ENCODE assay signal across 27 mouse cellular contexts in genomic region chr8:57462839-57463238, GRCm38 (mm10). TPM values are rescaled to one million over a fixed set of nuclear protein-coding genes. Genes with fewer than 3 reads are reported as not detected.
A peak's percentile ranks its signal among the peaks of the same experiment; 100 is the strongest.
DNase-seq lines count a peak whose midpoint lies in the region; ATAC-seq and TF ChIP-seq lines count a peak whose summit lies in the region.
"Had no signal": no experiment of that assay in that cellular context is flagged by ENCODE, and none has a peak within 500 bp of the region (broad histone marks: within the 10 kb centered on the region; RNA-seq: fewer than 3 reads in every experiment).

No protein-coding gene starts in this region.

- 28% methylated on average over 1 of the region's 1 CpGs for WGBS in lung, adult 2 months

- H3K27ac ChIP-seq in MEL (ENCODE audit: control insufficient read depth, low read depth, low read length): no peak overlapping the region
- H3K27ac ChIP-seq: forebrain, embryonic 15.5 days; hindbrain, embryonic 12.5 days; limb, embryonic 13.5 days; liver, embryonic 15.5 days; midbrain, embryonic 13.5 days; neural tube, embryonic 12.5 days had no signal

- no peak overlapping the region for H3K4me3 ChIP-seq in lung, adult 2 months (replicated peaks; ENCODE audit: extremely low read depth, low read depth, low read length)
- H3K4me3 ChIP-seq in MEL (ENCODE audit: control insufficient read depth in 1 of 2, insufficient read depth in 1 of 2, low read depth in 2 of 2, low read length in 2 of 2): no peak overlapping the region
- H3K4me3 ChIP-seq: forebrain, embryonic 15.5 days; heart, embryonic 12.5 days; hindbrain, embryonic 12.5 days; limb, embryonic 13.5 days; liver, embryonic 15.5 days; midbrain, embryonic 13.5 days; neural tube, embryonic 12.5 days had no signal

- H3K9me3 ChIP-seq in MEL (replicated peaks; ENCODE audit: insufficient read depth, low read length): no peaks in the 10 kb centered on the region
- H3K9me3 ChIP-seq: forebrain, embryonic 15.5 days; heart, embryonic 12.5 days; hindbrain, embryonic 12.5 days; limb, embryonic 13.5 days; liver, embryonic 15.5 days; midbrain, embryonic 13.5 days; neural tube, embryonic 12.5 days had no signal

- DNase-seq in lung, postnatal 25 days (ENCODE audit: low spot score): peak; percentile 6
- no peak for DNase-seq in lung, adult 2 months
- DNase-seq in MEL (ENCODE audit: low read depth, low spot score): peak; percentile 77
- DNase-seq in splenic B cell, adult 2 months (ENCODE audit: low read depth, low spot score): peak; percentile 5
- no peak for DNase-seq in cerebellum, postnatal 25 days
- no peak for DNase-seq in embryo, embryonic 9.5 days (ENCODE audit: extremely low spot score)
- DNase-seq: adrenal gland, postnatal 36 days; cerebellum, adult 11-12 months; cerebellum, postnatal 36 days; gastrocnemius, postnatal 10 days; heart, adult 11 months; heart, postnatal 10 days; kidney, adult 11 months; layer of hippocampus, adult 9-11 months; lung, postnatal 14 days; right cerebral cortex, postnatal 4 days; thymus, adult 18-20 months; thymus, postnatal 36 days had no signal

- H3K79me2 ChIP-seq in MEL (ENCODE audit: control insufficient read depth, insufficient read depth, low read length, poor library complexity): no peaks in the 10 kb centered on the region

- peaks cover 0 to 1% of the 10 kb centered on the region in 2 experiments; a peak in 2 of 4 replicates for H3K27me3 ChIP-seq in MEL (ENCODE audit: control insufficient read depth in 1 of 2, insufficient read depth in 2 of 2, low read length in 2 of 2)
- no peaks in the 10 kb centered on the region for H3K27me3 ChIP-seq in splenic B cell, adult 2 months (ENCODE audit: control insufficient read depth, insufficient read depth, low read length, poor library complexity, severe bottlenecking)
- H3K27me3 ChIP-seq: forebrain, embryonic 15.5 days; heart, embryonic 12.5 days; hindbrain, embryonic 12.5 days; limb, embryonic 13.5 days; liver, embryonic 15.5 days; midbrain, embryonic 13.5 days; neural tube, embryonic 12.5 days had no signal

- TF ChIP-seq EP300 in MEL (IDR thresholded peaks at IDR 0.05; ENCODE audit: low read depth in 1 of 2, low read length in 2 of 2): no peak

- peak; percentile 96 to 98 for ATAC-seq in hematopoietic stem cell, adult 5-6 weeks (replicated peaks in 1 of 2; ENCODE audit: insufficient read depth in 1 of 2, low FRiP score in 2 of 2, low TSS enrichment in 1 of 2, low read depth in 1 of 2, poor library complexity in 2 of 2, severe bottlenecking in 2 of 2)
- ATAC-seq: forebrain, embryonic 15.5 days; midbrain, embryonic 13.5 days had no signal

- no peak for TF ChIP-seq CTCF in lung, adult 2 months (IDR thresholded peaks at IDR 0.05; ENCODE audit: insufficient read depth, low read length)
- no peak for TF ChIP-seq CTCF in MEL (IDR thresholded peaks at IDR 0.05 in 2 of 3, conservative IDR thresholded peaks at IDR 0.05 in 1 of 3; ENCODE audit: control insufficient read depth in 1 of 3, insufficient read depth in 1 of 3, low read depth in 2 of 3, low read length in 3 of 3, poor library complexity in 1 of 3, severe bottlenecking in 1 of 3)

- no peak for TF ChIP-seq POLR2A in lung, adult 2 months (IDR thresholded peaks at IDR 0.05; ENCODE audit: borderline replicate concordance, extremely low read depth, low read depth, low read length)
- no peak for TF ChIP-seq POLR2A in MEL (IDR thresholded peaks at IDR 0.05; ENCODE audit: control insufficient read depth in 1 of 2, insufficient read depth in 1 of 2, low read depth in 1 of 2, low read length in 2 of 2, poor library complexity in 1 of 2)

- H3K36me3 ChIP-seq in MEL (ENCODE audit: control insufficient read depth in 1 of 2, insufficient read depth in 2 of 2, low read length in 2 of 2): peaks cover 0 to 8% of the 10 kb centered on the region in 2 experiments; a peak in 2 of 4 replicates
- no peaks in the 10 kb centered on the region for H3K36me3 ChIP-seq in splenic B cell, adult 2 months (ENCODE audit: control insufficient read depth, insufficient read depth, low read length, poor library complexity, severe bottlenecking)
- H3K36me3 ChIP-seq: forebrain, embryonic 15.5 days; heart, embryonic 12.5 days; hindbrain, embryonic 12.5 days; limb, embryonic 13.5 days; liver, embryonic 15.5 days; midbrain, embryonic 13.5 days; neural tube, embryonic 12.5 days had no signal

- no peak overlapping the region for H3K9ac ChIP-seq in MEL (ENCODE audit: control insufficient read depth, low read depth, low read length, poor library complexity, severe bottlenecking)
- H3K9ac ChIP-seq: forebrain, embryonic 15.5 days; heart, embryonic 12.5 days; hindbrain, embryonic 12.5 days; limb, embryonic 13.5 days; liver, embryonic 15.5 days; midbrain, embryonic 13.5 days; neural tube, embryonic 12.5 days had no signal

- no peak for TF ChIP-seq RAD21 in MEL (IDR thresholded peaks at IDR 0.05; ENCODE audit: low read depth, low read length)

- no peaks in the 10 kb centered on the region for H3K4me1 ChIP-seq in lung, adult 2 months (ENCODE audit: control insufficient read depth, insufficient read depth, low read length)
- no peaks in the 10 kb centered on the region for H3K4me1 ChIP-seq in MEL (ENCODE audit: control insufficient read depth in 1 of 2, insufficient read depth in 2 of 2, low read length in 2 of 2)
- H3K4me1 ChIP-seq: hindbrain, embryonic 12.5 days; liver, embryonic 15.5 days; midbrain, embryonic 13.5 days; neural tube, embryonic 12.5 days had no signal

TF ChIP-seq in MEL, 35 proteins besides CTCF, POLR2A, EP300 and RAD21:
- TF ChIP-seq NELFE (IDR thresholded peaks at IDR 0.05; ENCODE audit: low read depth, low read length): no peak
- TF ChIP-seq GATA1 (IDR thresholded peaks at IDR 0.05; ENCODE audit: low read depth, low read length): 0 out of 2 replicates have a peak, but pooled peaks have one; percentile 13
TF ChIP-seq in MEL: peak in this region for 1.

RNA-seq across cellular contexts. Expression of gene Scrg1, which starts 7.1 kb away (rescaled TPM):
- 0.64 and 0.68 TPM in 2 replicates for polyA plus RNA-seq in lung, adult 2 months (2012; rRNA removed)
- total RNA-seq in MEL (2012; rRNA removed): not detected in 2 replicates
- not detected for polyA plus RNA-seq in MEL (2012; ENCODE audit: insufficient read depth in 1 of 2, insufficient read length in 2 of 2, low read depth in 1 of 2, low replicate concordance in 2 of 2, missing spikeins in 1 of 2)
- total RNA-seq in hematopoietic stem cell, adult 5-6 weeks (2017): 2.4 TPM in 1 of 2 replicates, not detected in the other
- total RNA-seq: gastrocnemius, postnatal 10 days; heart, postnatal 10 days had no signal
- polyA plus RNA-seq: kidney, embryonic 16.5 days had no signal

RNA-seq across cellular contexts. Expression of gene Sap30, which starts 24.8 kb away (rescaled TPM):
- polyA plus RNA-seq in lung, adult 2 months (2012; rRNA removed): 6.3 and 9.4 TPM in 2 replicates
- 34.2 and 45.6 TPM in 2 replicates for total RNA-seq in MEL (2012; rRNA removed)
- 10 to 100 TPM in 1 of 2 experiments, not detected in 1; 64.0 TPM for polyA plus RNA-seq in MEL (2012; ENCODE audit: insufficient read depth in 1 of 2, insufficient read length in 2 of 2, low read depth in 1 of 2, low replicate concordance in 2 of 2, missing spikeins in 1 of 2)
- 40.9 and 55.7 TPM in 2 replicates for total RNA-seq in hematopoietic stem cell, adult 5-6 weeks (2017)

RNA-seq across cellular contexts. Expression of gene Hmgb2, which starts 48.9 kb away (rescaled TPM):
- 4.0 and 5.8 TPM in 2 replicates for polyA plus RNA-seq in lung, adult 2 months (2012; rRNA removed)
- total RNA-seq in MEL (2012; rRNA removed): 126 and 160 TPM in 2 replicates
- 100 to 1,000 TPM; 220 to 399 TPM for polyA plus RNA-seq in MEL (2012; ENCODE audit: insufficient read depth in 1 of 2, insufficient read length in 2 of 2, low read depth in 1 of 2, low replicate concordance in 2 of 2, missing spikeins in 1 of 2)
- 367 and 434 TPM in 2 replicates for total RNA-seq in hematopoietic stem cell, adult 5-6 weeks (2017)

Comparison
In these comparisons a context has a peak if more than half of its experiments do, and no peak if none do; other contexts are left out.
1. DNase-seq: peak in lung, postnatal 25 days (single experiment), MEL (single experiment) and splenic B cell, adult 2 months (single experiment); none in lung, adult 2 months (single experiment), cerebellum, postnatal 25 days (0 of 2) and embryo, embryonic 9.5 days (single experiment).